Mouse (Mus musculus): Measurements from ENCODE around the gene Enox1. TPM values are rescaled to one million over a fixed set of nuclear protein-coding genes. Genes with fewer than 3 reads are reported as not detected.

Enox1 gene
- total and polyA plus RNA-seq, 3 experiments = not detected

DNA sequence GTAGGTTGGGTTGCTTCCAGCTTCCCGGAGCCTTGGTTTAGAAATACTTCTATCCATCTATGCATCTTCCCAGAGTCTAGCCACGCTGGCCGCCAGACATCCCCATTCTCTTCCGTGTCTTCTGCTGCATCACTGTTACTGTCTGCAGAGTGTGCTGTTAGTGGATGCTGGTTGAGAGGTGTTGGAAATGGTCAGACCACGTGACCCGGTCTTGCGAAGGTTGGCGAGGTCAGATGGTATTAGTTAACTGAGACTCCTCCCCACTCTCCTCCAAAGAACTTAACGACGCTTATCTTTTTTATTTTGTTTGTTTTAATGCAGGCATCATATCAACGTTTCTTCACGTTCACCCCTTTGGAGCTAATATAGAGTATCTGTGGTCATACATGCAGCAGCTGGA is 550.7 kb downstream of the Enox1 start:
- in situ Hi-C loops (cut with MboI; ENCODE audit: low pct_ligation_motif_present, low pct_unique_long_range_greater_than_20kb, low sequenced_read_pairs) = no loop called here
- no peak for DNase-seq (ENCODE audit: extremely low read depth)
- Histone ChIP-seq H3K9ac (ENCODE audit: insufficient read depth, low read depth) (no peak overlapping the region), H3K79me2 (replicated peaks; ENCODE audit: control insufficient read depth, extremely low read depth, insufficient read depth, poor library complexity, severe bottlenecking) (no peaks in the 10 kb centered on the region), H3K4me2 (ENCODE audit: insufficient read depth, low read depth, poor library complexity, severe bottlenecking) (no peak overlapping the region), H3K9me3 (replicated peaks; ENCODE audit: low read length) (peaks cover 43% of the 10 kb centered on the region), H3K27ac (ENCODE audit: insufficient read depth, low read depth) (no peak overlapping the region), H3K4me1 (ENCODE audit: control insufficient read depth in 1 of 2, insufficient read depth in 2 of 2) (no peaks in the 10 kb centered on the region), H3K36me3 (replicated peaks in 1 of 2; ENCODE audit: control insufficient read depth in 1 of 2, insufficient read depth in 1 of 2, low read length in 1 of 2) (no peaks in the 10 kb centered on the region), H3K4me3 (replicated peaks in 1 of 3; ENCODE audit: low read depth in 2 of 3, low read length in 2 of 3, poor library complexity in 1 of 3) (no peak overlapping the region), H3K27me3 (replicated peaks) (no peaks in the 10 kb centered on the region)
- dilution Hi-C loops (cut with MboI; ENCODE audit: extremely low pct_ligation_motif_present, extremely low pct_unique_long_range_greater_than_20kb, low sequenced_read_pairs) = no loop called here
- TF ChIP-seq SIN3A (IDR thresholded peaks at IDR 0.05; ENCODE audit: low read length) (no peak), CTCF (conservative IDR thresholded peaks at IDR 0.05 in 1 of 2, IDR thresholded peaks at IDR 0.05 in 1 of 2; ENCODE audit: low read depth in 2 of 2, low read length in 2 of 2) (no peak), NELFE (IDR thresholded peaks at IDR 0.05; ENCODE audit: low read depth, low read length) (no peak), MAZ (IDR thresholded peaks at IDR 0.05; ENCODE audit: low read depth, low read length) (no peak), ZKSCAN1 (IDR thresholded peaks at IDR 0.05; ENCODE audit: borderline replicate concordance, low read depth, low read length) (no peak), ETS1 (conservative IDR thresholded peaks at IDR 0.05; ENCODE audit: low read depth, low read length) (no peak), CHD2 (IDR thresholded peaks at IDR 0.05; ENCODE audit: low read length) (no peak), MXI1 (IDR thresholded peaks at IDR 0.05; ENCODE audit: low read depth, low read length) (no peak), GABPA (IDR thresholded peaks at IDR 0.05; ENCODE audit: insufficient replicate concordance, low read depth, low read length) (no peak), E2F4 (IDR thresholded peaks at IDR 0.05; ENCODE audit: insufficient replicate concordance, low read depth, low read length) (no peak), UBTF (IDR thresholded peaks at IDR 0.05; ENCODE audit: low read depth, low read length) (no peak), MEF2A (IDR thresholded peaks at IDR 0.05; ENCODE audit: borderline replicate concordance, low read depth, low read length) (no peak), MYC (IDR thresholded peaks at IDR 0.05; ENCODE audit: low read depth, low read length) (no peak), CHD1 (IDR thresholded peaks at IDR 0.05; ENCODE audit: low read depth, low read length) (no peak), RCOR1 (conservative IDR thresholded peaks at IDR 0.05; ENCODE audit: low read depth, low read length) (no peak), ZNF384 (IDR thresholded peaks at IDR 0.05; ENCODE audit: low read depth, low read length) (no peak), TBP (conservative IDR thresholded peaks at IDR 0.05; ENCODE audit: low read depth, low read length) (no peak), MAFK (IDR thresholded peaks at IDR 0.05; ENCODE audit: insufficient replicate concordance, low read length) (no peak), USF1 (IDR thresholded peaks at IDR 0.05; ENCODE audit: low read depth, low read length) (no peak), PAX5 (IDR thresholded peaks at IDR 0.05; ENCODE audit: low read length) (no peak)

DNA sequence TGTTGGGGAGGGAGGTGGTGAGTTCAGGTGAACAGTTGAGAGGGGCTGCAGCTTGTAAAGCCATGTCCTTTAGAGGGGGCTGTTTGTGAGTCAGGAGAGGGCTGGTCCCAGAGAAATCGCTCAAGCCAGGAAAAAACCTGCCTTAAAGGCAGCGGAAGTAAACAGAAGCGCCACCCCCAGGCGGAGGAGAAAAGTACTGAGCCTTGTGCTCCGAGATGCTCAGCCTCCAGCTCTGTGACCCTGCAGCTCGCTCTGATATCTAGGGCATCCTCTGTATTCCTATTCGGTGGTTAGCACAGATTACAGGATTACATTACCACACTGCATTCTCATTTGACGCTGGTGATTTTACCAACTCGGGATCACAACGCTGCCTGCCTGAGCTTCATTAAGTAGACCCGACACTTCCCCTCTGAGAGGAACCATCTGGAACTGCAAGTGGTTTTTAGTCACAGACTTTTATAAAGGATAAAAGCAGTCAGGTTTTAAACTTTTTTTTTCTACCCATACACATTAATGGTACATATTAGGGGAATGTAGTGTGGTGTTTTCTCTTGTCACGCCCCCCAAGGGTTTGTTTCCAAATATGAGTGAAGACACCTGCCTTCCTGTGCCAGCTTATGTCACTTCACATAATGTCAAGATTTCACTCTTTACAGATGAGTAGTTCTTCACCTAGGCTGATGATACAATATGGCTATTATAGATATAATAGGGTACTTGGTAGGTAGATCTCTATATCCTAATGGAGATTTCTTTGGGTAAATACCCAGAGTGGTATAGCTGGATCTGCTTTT is 552.0 kb downstream of the Enox1 start:
- dilution Hi-C loops (cut with MboI; ENCODE audit: extremely low pct_ligation_motif_present, extremely low pct_unique_long_range_greater_than_20kb, low sequenced_read_pairs) = no loop called here
- no peak overlapping the region for H3K27ac ChIP-seq (ENCODE audit: insufficient read depth, low read depth)
- H3K4me3 ChIP-seq (replicated peaks in 1 of 3; ENCODE audit: low read depth in 2 of 3, low read length in 2 of 3, poor library complexity in 1 of 3) = no peak overlapping the region
- no peaks in the 10 kb centered on the region for H3K27me3 ChIP-seq (replicated peaks)
- TF ChIP-seq CTCF (conservative IDR thresholded peaks at IDR 0.05 in 1 of 2, IDR thresholded peaks at IDR 0.05 in 1 of 2; ENCODE audit: low read depth in 2 of 2, low read length in 2 of 2) (no peak), IRF4 (IDR thresholded peaks at IDR 0.05; ENCODE audit: low read depth, low read length) (no peak), MAFK (IDR thresholded peaks at IDR 0.05; ENCODE audit: insufficient replicate concordance, low read length) (no peak), MAZ (IDR thresholded peaks at IDR 0.05; ENCODE audit: low read depth, low read length) (no peak), SMC3 (IDR thresholded peaks at IDR 0.05; ENCODE audit: low read depth, low read length) (no peak), EP300 (IDR thresholded peaks at IDR 0.05; ENCODE audit: low read length) (no peak), MEF2A (IDR thresholded peaks at IDR 0.05; ENCODE audit: borderline replicate concordance, low read depth, low read length) (no peak), ZC3H11A (IDR thresholded peaks at IDR 0.05; ENCODE audit: low read depth, low read length) (no peak), JUND (conservative IDR thresholded peaks at IDR 0.05; ENCODE audit: low read depth, low read length) (no peak), TCF12 (IDR thresholded peaks at IDR 0.05; ENCODE audit: low read depth, low read length) (no peak), SIN3A (IDR thresholded peaks at IDR 0.05; ENCODE audit: low read length) (no peak), MAX (IDR thresholded peaks at IDR 0.05; ENCODE audit: low read length) (no peak)
- H3K4me2 ChIP-seq (ENCODE audit: insufficient read depth, low read depth, poor library complexity, severe bottlenecking) = no peak overlapping the region
- in situ Hi-C loops (cut with MboI; ENCODE audit: low pct_ligation_motif_present, low pct_unique_long_range_greater_than_20kb, low sequenced_read_pairs) = no loop called here
- H3K36me3 ChIP-seq (replicated peaks in 1 of 2; ENCODE audit: control insufficient read depth in 1 of 2, insufficient read depth in 1 of 2, low read length in 1 of 2) = no peaks in the 10 kb centered on the region
- peaks cover 51% of the 10 kb centered on the region for H3K9me3 ChIP-seq (replicated peaks; ENCODE audit: low read length)
- H3K9ac ChIP-seq (ENCODE audit: insufficient read depth, low read depth) = no peak overlapping the region
- no peak for DNase-seq (ENCODE audit: extremely low read depth)
- no peaks in the 10 kb centered on the region for H3K79me2 ChIP-seq (replicated peaks; ENCODE audit: control insufficient read depth, extremely low read depth, insufficient read depth, poor library complexity, severe bottlenecking)
- H3K4me1 ChIP-seq (ENCODE audit: control insufficient read depth in 1 of 2, insufficient read depth in 2 of 2) = no peaks in the 10 kb centered on the region
